Mouse (Mus musculus): Measurements from ENCODE around the gene Bms1.

- TF ChIP-seq POLR2A (IDR thresholded peaks at IDR 0.05; ENCODE audit: borderline replicate concordance, control insufficient read depth, low read depth, low read length) (no peak), CTCF (IDR thresholded peaks at IDR 0.05; ENCODE audit: control insufficient read depth, insufficient read depth, low read length) (peak; percentile 72)
These were observed 39.7 kb downstream of the Bms1 start for GRCm38 (mm10) chr6:118379451-118380167.
